Mouse (Mus musculus): Measurements from ENCODE around the gene Slc39a11. TPM values are rescaled to one million over a fixed set of nuclear protein-coding genes. Genes with fewer than 3 reads are reported as not detected.

Gene Slc39a11
- total RNA-seq (2023) = 10 to 100 TPM; 22.4 to 24.7 TPM

DNA sequence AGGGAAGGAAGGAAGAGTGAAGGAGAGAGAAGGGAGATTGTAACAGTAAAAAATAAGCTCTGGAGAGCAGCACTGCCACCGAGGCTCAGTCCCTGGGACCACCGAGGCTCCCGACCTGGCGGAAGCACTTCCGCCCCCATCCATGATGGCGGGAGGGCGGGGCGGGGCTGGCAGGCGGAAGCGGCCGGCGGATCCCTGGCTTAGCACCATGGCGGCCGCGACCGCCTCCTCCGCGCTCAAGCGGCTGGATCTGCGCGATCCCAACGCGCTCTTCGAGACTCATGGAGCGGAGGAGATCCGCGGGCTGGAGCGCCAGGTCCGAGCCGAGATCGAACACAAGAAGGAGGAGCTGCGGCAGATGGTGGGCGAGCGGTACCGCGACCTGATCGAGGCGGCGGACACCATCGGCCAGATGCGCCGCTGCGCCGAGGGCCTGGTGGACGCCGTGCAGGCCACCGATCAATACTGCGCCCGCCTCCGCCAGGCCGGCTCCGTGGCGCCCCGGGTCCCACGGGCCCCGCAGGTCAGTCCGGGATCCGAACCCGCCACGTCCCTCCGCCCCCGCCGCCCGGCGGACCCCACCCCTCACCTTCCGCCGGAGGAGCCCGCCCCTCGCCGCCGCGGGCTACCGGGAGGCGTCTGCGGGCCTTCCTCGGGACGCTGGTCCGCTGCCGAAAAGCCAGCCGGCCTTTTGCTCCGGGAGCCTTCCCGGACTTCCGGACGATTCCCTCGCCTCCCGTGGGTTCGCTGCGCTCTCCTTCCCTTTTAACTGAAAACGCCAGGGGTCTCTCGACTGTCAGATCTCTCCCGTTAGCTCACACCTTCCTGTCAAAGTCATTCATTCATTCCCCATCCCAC lies at the start of gene Slc39a11:
Gene Slc39a11 (minus strand): TSS at position 727 of the 858 bp plus-strand sequence.

DNA sequence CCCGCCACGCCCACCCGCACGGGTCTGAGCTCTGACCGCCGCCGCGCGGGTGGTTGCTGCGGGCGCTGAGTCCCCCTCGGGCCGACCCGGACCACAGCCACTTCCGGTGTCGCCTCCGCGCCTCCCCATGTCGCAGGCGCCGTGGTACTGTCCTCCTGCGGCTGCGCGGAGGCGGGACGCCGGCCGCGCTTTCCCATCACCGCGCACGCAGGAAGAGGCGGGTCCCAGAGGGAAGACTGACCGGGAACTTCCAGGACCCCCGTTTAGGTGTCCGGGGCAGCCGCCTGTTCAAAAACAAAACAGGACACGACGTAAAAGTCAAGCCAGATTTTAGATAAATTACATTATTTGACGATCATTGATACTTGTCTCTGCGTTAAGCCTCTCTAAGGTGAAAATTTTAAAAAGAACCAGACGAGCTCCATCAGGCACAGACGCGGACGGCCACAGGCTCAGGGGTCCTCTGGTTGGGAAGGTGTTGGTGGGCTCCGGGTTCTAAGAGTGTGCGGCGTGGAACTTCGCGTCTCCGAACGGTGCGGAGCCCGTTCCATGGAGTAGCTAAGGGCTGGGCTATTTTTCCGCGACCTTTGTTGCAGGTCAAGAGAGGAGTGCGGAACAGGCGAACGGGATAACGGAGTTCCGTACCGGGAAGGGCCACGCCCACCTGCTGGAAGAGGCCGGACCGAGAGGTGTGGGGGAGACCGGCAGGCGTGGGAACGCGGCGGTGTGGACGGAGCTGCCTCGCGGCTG lies 34.3 kb upstream of the Slc39a11 start, which contains the start of the genes Fam104a and D11Wsu47e:
Gene Fam104a (minus strand): TSS at position 199 of the 750 bp plus-strand sequence.
Gene D11Wsu47e (plus strand): TSS at position 456 of the 750 bp plus-strand sequence.

DNA sequence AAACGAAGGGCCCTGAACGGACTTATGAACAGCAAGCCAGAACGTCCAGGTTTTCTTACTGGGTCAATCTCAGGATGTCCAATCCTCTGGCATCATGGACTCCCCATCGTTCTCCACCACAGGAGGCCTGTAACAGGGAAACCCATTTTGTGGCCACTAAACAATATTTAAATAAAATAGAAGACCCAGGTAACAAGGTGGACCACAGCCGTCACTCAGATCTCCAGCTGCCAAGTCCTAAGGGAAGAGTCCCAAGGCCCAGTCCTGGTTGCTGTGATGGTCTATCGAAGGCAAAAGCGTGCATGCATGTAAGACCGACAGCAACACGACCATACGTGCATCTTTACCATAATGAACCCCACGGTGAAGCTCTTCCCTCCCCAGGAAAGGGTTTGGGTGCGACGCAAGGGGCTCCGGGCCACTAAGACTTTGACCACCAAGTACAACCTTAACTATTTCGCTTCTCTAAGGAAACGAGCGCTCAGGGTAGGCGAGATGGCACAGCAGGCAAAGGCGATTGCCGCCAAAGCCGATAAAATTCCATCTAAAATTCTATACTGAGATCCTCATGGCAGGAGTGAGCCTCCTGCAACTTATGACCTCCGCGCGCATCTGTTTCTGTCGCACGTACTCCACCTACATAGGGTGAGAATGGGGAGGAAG lies 1.1 kb downstream of the Slc39a11 start, which contains the start of gene Cog1:
Gene Cog1 (plus strand): TSS at position 480 of the 663 bp plus-strand sequence.

DNA sequence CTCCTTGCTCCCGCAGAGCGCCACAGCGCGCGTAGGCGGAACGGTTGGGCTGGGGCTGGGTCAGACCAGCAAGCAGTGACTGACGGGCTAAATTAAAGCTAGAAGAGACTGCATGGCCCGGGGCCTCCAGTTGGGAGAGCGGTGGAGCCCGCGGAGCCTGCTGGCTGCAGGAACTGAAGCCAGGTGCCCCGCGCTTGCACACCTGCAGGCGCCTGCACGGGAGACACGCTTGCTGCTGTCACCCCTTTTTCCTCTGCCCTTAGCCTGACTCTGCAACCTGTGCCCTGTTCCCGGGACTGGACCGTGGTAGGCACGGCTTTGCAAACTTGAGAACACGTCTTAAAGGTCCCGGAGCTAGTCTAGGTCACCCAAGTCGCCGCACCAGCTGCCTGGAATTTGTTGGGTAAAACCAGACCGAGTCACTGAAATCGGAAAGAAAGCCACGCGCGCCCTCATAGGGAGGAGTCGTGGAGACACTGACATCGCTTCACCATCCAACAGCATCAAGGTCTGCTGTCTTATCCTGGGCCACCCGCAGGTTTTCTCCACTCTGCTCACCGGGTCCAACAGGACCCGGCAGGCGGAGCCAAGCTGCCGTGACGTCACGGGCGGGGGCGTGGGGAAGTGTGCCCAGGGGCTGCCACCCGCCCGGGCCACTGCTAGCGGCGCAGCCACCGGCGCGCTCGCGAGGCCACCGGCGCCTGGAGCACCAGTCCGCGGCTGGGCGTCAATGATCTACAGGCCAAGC lies 31.0 kb downstream of the Slc39a11 start, which contains the start of gene Sstr2:
Gene Sstr2 (plus strand): TSS at position 671 of the 748 bp plus-strand sequence.

Other genes starting within 250 kb of the Slc39a11 start
- not detected for gene Sstr2, start 30.7 kb downstream of the Slc39a11 start, total RNA-seq (2023)
- 10 to 100 TPM; 35.9 to 40.9 TPM for gene Cog1, start 910 bp downstream of the Slc39a11 start, total RNA-seq (2023)
- gene Fam104a, start 34.1 kb upstream of the Slc39a11 start, total RNA-seq (2023) = 10 to 100 TPM; 18.7 to 19.4 TPM
- 10 to 100 TPM; 12.4 to 13.7 TPM for gene D11Wsu47e, start 34.3 kb upstream of the Slc39a11 start, total RNA-seq (2023)
- under 1 TPM in 1 of 2 experiments, not detected in 1; 0.39 TPM for gene Cpsf4l, start 59.9 kb upstream of the Slc39a11 start, total RNA-seq (2023)
- gene Cdc42ep4, start 101.8 kb upstream of the Slc39a11 start, total RNA-seq (2023) = 10 to 100 TPM; 33.1 to 44.7 TPM